Mouse (Mus musculus): ENCODE results near the gene Ptgir.
A peak's percentile ranks its signal among the peaks of the same experiment; 100 is the strongest.
"Not testable (repeated sequence)": the region's sequence is repeated elsewhere in the genome, so short reads cannot be mapped to it uniquely, and the experiment has no call there.

Ptgir gene

GRCm38 (mm10) chr7:16944808-16945315 is 38.6 kb downstream of the Ptgir start:
- no peak for DNase-seq

GRCm38 (mm10) chr7:16945419-16945818 is 39.1 kb downstream of the Ptgir start:
- peak; percentile 50 to 51 for DNase-seq

- peak; percentile 68 to 72 for DNase-seq
These were observed 40.4 kb downstream of the Ptgir start for GRCm38 (mm10) chr7:16946441-16947348.

GRCm38 (mm10) chr7:16947349-16947895 is 41.1 kb downstream of the Ptgir start:
- DNase-seq = peak; percentile 42 to 43

- peak; percentile 47 to 49 for DNase-seq
These were observed 41.7 kb downstream of the Ptgir start for GRCm38 (mm10) chr7:16947959-16948361.

- peak in 1 of 2 experiments; percentile 40 for DNase-seq
These were observed 42.7 kb downstream of the Ptgir start for GRCm38 (mm10) chr7:16948923-16949458.

GRCm38 (mm10) chr7:16949908-16950841 is 43.9 kb downstream of the Ptgir start:
- peak; percentile 90 to 92 for DNase-seq

GRCm38 (mm10) chr7:16950861-16951635 is 44.8 kb downstream of the Ptgir start:
- peak; percentile 77 to 82 for DNase-seq

- not testable (repeated sequence) for DNase-seq
These were observed 47.5 kb downstream of the Ptgir start for GRCm38 (mm10) chr7:16953776-16954175.

- DNase-seq = no peak
These were observed 49.4 kb downstream of the Ptgir start for GRCm38 (mm10) chr7:16955712-16956111.

- no peak for DNase-seq
These were observed 50.3 kb downstream of the Ptgir start for GRCm38 (mm10) chr7:16956410-16957265.

GRCm38 (mm10) chr7:16959539-16960187 is 53.4 kb downstream of the Ptgir start, which contains the start of gene Pnmal1:
Gene Pnmal1 (plus strand): TSS chr7:16959679.
- peak; percentile 88 for DNase-seq
